Mouse (Mus musculus): Measurements from ENCODE around the gene Megf8.

GRCm38 (mm10) chr7:25348861-25349260, 31.9 kb downstream of the Megf8 start:
- no peak for TF ChIP-seq CTCF (IDR thresholded peaks at IDR 0.05; ENCODE audit: low read depth, low read length)
- no peak for TF ChIP-seq POLR2A (IDR thresholded peaks at IDR 0.05; ENCODE audit: extremely low read depth, insufficient read depth, low read length)
